Mouse (Mus musculus) inflammation-experienced regulatory T-cells, adult 6 months (primary cell): ENCODE measurements around the gene Tex19.2. TPM values are rescaled to one million over a fixed set of nuclear protein-coding genes. Genes with fewer than 3 reads are reported as not detected.

Source experiments
- ATAC-seq: one replicate; pipeline ENCODE4 v1.8.0; 2017
- polyA plus RNA-seq, 3 experiments: library from polyadenylated mRNA; unstranded; fragments of 100-300 nt; shearing (Covaris generic); gene quantifications; one replicate each; pipeline ENCODE4 v1.2.1; 2017

The Tex19.2 gene
- polyA plus RNA-seq: not detected

DNA sequence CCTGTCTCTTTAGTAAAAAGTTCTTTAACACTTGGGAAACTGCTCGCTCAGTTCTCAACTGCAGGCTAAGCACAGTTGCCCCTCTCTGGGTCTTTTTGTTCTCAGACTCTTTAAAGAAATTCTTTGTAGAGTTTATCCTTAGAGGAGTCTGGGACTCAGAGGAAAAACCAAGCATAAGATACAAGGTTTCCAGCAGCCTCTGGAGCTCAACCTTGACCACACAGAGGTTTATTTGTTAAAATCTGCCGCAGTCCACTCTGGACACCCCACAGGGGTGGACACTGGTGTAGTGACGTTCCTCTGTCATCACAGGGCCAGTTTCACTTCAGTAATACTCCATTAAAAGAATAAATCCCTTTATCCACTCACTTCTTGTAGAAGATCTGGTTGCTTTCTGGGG, at the start of gene Tex19.2:
TSS of gene Tex19.2 (minus strand) at position 101 of the 400 bp plus-strand sequence.
- no peak for ATAC-seq

DNA sequence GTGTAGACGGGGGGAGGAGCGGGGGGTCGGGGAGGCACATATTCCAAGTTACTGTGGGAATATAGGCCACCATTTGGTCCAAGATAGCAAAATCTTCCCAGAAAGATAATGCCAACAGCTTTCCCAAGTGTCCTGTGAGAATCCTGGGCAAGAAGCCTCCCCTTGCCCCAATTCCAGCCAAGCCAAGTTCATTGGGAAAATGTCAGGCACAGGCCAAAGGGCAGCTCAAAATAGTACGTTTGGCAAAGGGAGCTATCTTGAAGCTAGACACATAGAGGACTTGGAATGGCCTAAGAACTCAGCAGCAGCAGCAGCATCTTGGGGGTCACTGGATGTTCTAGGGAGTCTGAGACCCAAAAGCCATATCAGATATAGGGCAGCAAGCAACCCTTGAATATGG, 45.3 kb upstream of the Tex19.2 start:
- ATAC-seq: no peak

GRCm38 (mm10) chr11:121160636-121161346, 42.3 kb upstream of the Tex19.2 start:
- ATAC-seq: no peak

DNA sequence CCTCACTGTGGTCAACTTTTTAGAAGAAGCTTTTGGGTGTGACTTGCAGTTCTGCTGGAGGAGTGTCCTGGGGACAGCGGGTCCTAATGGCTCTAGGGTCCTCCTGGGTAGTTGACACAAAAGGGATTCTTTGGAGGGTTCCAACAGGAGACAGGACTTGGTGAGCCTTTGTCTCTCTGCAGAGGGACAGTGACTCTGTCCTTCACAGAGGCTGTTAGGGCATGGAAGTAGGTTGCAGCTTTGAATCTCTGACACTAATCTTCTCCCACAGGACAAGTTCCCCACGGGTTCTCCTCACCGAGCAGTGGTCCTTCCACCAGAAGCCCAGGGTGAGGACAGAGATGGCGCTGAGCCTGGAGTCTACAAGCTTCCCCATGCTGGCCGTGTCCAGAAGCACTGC, 41.5 kb upstream of the Tex19.2 start, which contains the start of gene Uts2r:
TSS of gene Uts2r (plus strand) at position 301 of the 400 bp plus-strand sequence.
- ATAC-seq: no peak

- no peak for ATAC-seq
Observed at GRCm38 (mm10) chr11:121156411-121156891, 38.0 kb upstream of the Tex19.2 start.

DNA sequence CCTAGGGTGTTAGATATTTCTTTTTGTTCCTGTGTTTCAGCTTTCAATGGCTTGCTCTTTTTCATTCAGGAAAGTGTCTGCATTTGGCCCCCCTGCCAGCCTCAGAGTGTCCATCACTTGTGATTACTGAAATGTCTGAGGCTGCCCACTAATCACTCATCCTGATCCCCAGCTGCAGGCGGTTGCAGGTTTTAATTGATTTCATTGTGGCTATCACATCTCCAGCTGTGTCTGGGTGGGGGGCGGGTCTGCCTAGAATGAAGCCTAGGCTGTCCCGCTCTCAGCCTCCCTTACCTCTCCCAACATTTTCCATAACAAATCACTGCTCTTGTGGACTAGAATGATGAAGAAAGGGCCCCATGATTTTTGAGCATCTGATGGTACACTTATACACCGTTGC, 35.7 kb upstream of the Tex19.2 start:
- ATAC-seq: no peak

DNA sequence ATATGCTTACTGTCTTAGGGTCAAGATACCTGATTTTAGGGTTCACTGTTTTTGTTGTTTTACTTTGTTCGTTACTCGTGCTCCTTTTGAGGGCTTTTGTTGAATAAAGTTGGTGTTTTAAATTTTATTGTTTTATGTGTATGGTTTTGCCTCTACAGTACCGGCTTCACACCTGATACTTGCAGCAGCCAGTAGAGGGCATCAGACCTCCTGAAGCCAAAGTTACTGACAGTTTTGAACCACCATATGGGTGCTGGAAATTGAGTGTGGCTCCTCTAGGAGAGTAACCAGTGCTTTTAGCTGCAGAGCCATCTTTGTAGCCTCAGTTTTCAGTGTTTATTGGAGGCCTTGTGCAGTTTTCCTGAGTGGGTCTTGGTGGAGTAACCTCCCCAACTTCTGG, 29.7 kb upstream of the Tex19.2 start:
- ATAC-seq: no peak

GRCm38 (mm10) chr11:121145865-121146264, 27.4 kb upstream of the Tex19.2 start, which contains the start of gene Tex19.1:
Gene Tex19.1 (plus strand): TSS chr11:121146143.
- ATAC-seq: no peak

GRCm38 (mm10) chr11:121143325-121144015, 25.0 kb upstream of the Tex19.2 start:
- no peak for ATAC-seq

DNA sequence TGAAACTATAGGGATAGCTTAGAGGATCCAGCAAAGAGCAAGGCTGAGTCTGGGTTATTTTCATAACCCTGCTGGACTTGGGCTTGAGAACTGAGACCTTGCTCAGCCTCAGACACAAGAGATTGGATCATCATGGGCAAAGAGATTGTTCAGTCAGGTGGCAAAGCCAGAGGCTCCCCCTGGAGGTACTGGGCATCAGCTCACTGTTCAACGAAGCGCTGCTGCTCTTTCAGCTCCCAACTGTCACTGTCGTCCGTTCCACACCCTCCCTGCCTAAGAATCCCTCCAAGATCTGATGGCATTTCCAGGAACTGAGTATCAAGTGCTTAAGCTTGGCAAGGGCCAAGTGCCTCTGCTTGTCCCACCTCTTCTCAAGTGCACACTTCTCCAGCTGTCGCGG, 20.3 kb upstream of the Tex19.2 start:
- ATAC-seq: no peak

- no peak for ATAC-seq
Observed at GRCm38 (mm10) chr11:121137682-121138081, 19.2 kb upstream of the Tex19.2 start.

DNA sequence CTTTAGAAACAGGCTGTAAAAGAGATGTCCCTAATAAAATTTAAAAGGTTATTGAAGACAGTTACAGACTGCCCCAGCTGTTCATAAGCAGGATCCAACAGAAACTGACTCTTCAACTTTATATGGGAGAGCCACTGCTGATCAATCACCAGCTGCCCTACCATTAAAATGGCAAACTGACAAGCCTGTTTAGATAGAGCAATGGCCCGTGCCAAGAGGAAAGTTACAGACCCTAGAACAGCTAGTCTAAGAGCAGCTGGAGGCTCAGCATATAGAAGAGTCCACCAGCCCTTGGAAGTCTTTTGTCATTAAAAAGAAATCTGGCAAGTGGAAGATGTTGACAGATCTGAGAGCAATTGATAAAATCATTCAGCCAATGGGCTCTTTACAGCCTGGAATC, 16.1 kb upstream of the Tex19.2 start:
- ATAC-seq: no peak

DNA sequence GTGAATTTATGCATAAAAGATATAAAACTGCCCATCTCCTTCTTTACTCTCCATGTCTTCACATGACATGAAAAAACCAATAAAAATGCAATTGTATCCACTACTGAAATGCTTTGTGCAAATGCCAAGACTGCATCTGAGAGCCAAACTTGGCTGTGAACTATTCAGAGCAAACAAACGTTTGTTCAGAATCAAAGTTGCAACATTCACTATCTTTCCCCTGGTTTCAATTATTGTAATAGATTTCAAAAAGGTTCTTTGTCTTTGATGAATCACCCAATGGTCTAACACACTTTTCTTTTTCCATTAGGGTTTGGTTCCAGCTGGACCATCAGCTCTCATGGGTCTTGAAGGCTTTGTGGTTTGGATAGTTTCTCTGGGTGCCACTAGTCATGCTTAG, 11.1 kb upstream of the Tex19.2 start:
- ATAC-seq: no peak

DNA sequence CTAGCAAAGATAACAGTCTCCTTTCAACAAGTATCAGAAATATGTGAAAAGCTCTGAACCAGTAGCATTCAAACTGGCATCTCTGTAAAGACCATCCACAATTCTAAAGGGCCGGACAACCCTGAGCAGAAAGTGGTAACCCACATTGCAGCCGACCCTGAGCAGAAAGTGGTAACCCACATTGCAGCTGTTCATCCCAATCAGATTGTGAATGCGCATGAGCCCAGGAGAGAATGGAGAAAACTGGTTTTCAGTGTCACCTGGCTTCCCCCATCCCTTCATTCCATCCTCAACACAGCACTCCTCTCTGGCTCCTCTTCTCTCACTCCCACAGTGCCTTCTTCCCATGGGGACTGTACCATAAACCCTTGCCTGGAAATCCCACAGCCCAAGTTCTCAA, 9.0 kb upstream of the Tex19.2 start:
- no peak for ATAC-seq

- no peak for ATAC-seq
Observed at GRCm38 (mm10) chr11:121126395-121126794, 7.9 kb upstream of the Tex19.2 start.

- ATAC-seq: no peak
Observed at GRCm38 (mm10) chr11:121125522-121126172, 7.2 kb upstream of the Tex19.2 start.

- ATAC-seq: no peak
Observed at GRCm38 (mm10) chr11:121123438-121123837, 5.0 kb upstream of the Tex19.2 start.

- no peak for ATAC-seq
Observed at GRCm38 (mm10) chr11:121122024-121122670, 3.7 kb upstream of the Tex19.2 start.

DNA sequence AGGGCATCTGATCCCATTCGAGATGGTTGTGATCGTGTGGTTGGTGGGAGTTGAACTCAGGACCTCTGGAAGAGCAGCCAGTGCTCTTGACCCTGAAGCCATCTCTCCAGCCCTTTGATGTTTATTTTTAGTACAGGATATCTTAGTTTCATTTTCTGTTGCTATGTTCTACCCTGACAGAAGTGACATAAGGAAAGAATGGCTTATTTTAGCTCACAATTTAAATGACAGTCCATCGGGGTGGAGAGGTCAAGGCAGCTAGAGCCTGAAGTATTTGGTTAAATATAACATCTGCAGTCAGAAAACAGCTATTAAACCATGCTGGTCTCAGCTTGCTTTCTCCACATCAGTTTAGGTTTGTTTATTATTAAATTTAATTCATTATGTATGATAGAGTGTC, 2.7 kb upstream of the Tex19.2 start:
- no peak for ATAC-seq

DNA sequence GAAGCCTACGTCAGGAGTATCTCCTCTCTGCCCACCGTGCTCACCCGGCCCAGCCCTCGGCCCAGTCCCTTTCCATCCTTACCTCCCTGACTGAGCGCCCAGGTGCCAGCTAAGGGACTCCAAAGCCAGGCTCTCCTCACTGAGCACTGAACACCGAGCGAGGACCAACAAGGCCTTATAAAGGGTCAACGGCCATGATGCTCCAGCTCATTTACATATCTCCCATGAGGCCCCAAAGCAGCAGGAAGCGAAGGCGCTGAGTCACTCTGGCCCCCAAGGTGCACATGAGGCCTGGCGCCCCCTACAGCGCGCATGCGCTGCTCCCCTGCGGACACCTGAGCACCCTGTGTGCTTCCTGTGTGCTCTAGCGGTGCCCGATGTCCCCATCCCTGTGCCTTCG, 371 bp downstream of the Tex19.2 start:
- ATAC-seq: no peak

GRCm38 (mm10) chr11:121112091-121112775, 6.2 kb downstream of the Tex19.2 start:
- no peak for ATAC-seq

DNA sequence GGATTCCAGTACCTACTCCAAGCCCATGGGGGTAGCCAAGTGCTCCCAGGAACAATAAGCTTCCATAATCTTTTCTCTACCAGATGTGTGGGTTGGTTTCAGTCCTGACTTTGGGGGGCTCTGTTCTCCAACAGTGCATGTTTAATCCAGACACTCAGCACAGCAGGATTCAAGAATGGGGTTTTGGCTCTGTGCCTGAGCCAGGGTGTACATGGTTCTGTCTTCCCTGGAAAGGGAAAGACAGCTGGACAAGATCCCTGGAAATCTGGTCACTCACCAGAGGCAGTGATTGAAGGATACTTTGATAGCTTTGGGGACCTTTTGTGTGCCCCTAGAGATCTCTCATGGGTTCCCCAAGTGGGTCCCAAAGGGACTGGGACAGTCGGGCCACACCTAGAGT, 6.9 kb downstream of the Tex19.2 start:
- ATAC-seq: no peak
